Mouse (Mus musculus) liver, adult 2 months (tissue): ENCODE results near the gene 2200002J24Rik.

Source experiments
- CTCF ChIP-seq: fragments of 200-500 bp; IDR thresholded peaks from 2 replicates; pipeline ENCODE4 v1.5.1; 2011; ENCODE audit warnings: low read depth, low read length, control low read depth
- POLR2A ChIP-seq: fragments of 200-500 bp; IDR thresholded peaks from 2 replicates; pipeline ENCODE4 v1.6.1; 2011; ENCODE audit warnings: low read length, control low read depth; ENCODE audit not compliant: insufficient read depth; ENCODE audit errors: extremely low read depth

GRCm38 (mm10) chr7:30721286-30721685, 22.6 kb downstream of the 2200002J24Rik start:
- TF ChIP-seq POLR2A = no peak
- no peak for TF ChIP-seq CTCF
